Mouse (Mus musculus) liver, postnatal 0 days (tissue): ENCODE data around the gene E130114P18Rik.

Experiments used
- CTCF ChIP-seq: sonication (generic); IDR thresholded peaks from 2 replicates; pipeline ENCODE4 v1.5.1; 2016; ENCODE audit warnings: antibody characterized with exemption, low read depth
- EP300 ChIP-seq: IDR thresholded peaks from 2 replicates; pipeline ENCODE4 v1.6.1; 2016; ENCODE audit warnings: antibody characterized with exemption, low read depth, mild to moderate bottlenecking

DNA sequence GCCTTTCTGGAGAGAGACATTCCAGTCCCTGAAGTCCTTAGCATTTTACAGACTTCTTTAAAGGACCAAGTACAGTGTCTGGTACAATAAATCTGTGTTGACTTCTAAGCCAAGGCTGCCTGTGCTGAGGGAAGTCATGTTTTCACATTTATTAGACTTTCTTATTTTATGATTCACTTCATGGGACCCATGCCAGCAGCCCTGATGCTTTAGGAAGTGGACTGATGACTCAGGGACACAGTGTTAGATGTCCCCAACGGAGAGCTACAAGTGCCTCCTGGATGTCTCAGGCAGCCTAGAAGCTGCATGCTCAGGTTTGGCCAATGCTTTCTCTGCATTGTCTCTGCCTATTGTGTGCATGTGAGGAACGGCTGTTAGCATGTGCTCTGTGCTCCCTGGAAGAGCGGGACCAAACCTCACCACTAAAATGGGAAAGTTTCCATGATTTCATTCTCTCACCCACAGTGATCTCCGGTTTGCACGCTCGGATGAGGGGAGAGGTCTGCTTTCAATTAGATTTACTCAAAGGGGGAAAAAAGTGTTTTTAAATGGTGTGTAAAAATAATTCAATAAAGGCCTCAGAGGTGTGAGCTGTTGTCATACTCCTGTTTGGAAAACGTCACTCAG lies 82.4 kb downstream of the E130114P18Rik start:
- TF ChIP-seq EP300 (no peak), CTCF (no peak)
